Mouse (Mus musculus) layer of hippocampus, adult 18-20 months (tissue): ENCODE measurements around the gene Naa35. TPM values are rescaled to one million over a fixed set of nuclear protein-coding genes. Genes with fewer than 3 reads are reported as not detected.

Source experiments
- DNase-seq, 2 experiments: peaks; one replicate each; pipeline ENCODE4 v3.0.0; 2022; ENCODE audit warnings: low spot score in 2 of 2
- long read RNA-seq: library from polyadenylated mRNA; stranded (forward); transcript quantifications from one replicate; pipeline ENCODE4 v2.0.0, GENCODE M21; 2021
- total RNA-seq, 2 experiments: library from RNA; stranded (reverse); gene quantifications; 2 replicates each; pipeline ENCODE4 v1.2.3; 2021

Gene Naa35
- 10 to 100 TPM; 85.7 to 90.3 TPM for total RNA-seq
- long read RNA-seq, transcript Naa35-201 (23 exons, 3,793 nt) = major isoform, 49 of 74 reads
- long read RNA-seq, partial matches to known transcripts = 8 of 74 reads
- long read RNA-seq, other reads (novel, unspliced or antisense) = 17 of 74 reads

DNA sequence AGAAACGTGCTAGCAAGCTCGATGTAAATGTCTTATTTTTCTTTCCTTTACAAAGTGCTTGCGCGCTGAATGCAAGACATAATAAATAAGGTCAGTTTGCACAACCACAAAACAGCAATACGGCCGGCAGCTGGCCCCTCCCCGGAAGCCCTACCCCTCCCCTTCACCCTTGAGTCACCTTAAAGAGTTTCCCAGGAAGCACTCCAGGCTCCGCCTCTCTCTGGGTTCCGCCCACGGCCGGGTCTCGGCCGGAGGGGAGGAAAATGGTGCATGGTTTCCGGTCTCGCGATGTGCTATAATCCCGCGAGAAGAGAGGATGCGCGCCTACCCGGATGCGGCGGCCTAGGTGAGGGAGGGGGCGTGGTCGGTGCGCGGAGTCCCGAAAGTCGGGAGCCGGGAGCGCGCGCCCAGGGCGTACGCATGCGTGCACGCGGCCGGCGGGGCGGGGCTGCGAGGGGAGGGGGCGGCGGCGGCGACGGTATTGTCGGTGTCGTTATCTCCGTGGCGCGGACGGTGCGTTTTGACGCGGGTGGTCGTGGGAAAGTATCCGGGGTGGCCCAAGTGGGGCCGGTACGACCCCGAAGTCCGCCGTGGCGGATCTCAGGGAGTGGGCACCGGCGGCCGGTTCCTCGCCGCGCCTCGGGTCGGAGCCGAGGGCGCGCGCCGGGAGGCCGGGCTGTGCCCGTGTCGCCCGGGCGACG is at the start of gene Naa35, which contains the start of gene Agtpbp1:
Gene Naa35 (plus strand): TSS at position 313 of the 701 bp plus-strand sequence.
Gene Agtpbp1 (minus strand): TSS at position 281 of the 701 bp plus-strand sequence.
- peak; percentile 99 for DNase-seq

GRCm38 (mm10) chr13:59535746-59536145 is 49.3 kb upstream of the Naa35 start:
- no peak for DNase-seq

DNA sequence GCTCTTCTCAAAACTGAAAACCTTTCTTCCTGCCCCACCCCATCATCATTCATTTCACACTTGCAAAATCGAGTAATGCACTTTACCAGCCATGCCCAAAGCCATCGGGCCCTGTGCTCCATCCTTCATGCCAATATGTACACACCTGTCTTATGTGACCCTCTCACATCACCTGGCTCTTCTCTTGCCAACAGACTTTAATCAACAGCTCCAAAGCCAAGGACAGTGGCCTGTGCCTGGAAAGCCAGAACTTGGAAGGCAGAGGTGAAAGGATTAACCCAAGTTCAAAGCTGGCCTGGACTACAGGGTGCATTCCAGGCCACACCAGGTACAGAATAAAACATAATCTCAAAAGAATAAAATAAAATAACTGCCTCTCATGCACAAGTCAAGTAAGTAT is 48.4 kb upstream of the Naa35 start:
- no peak for DNase-seq

- DNase-seq = no peak
These were observed 46.4 kb upstream of the Naa35 start for GRCm38 (mm10) chr13:59538661-59539060.

GRCm38 (mm10) chr13:59540030-59540429 is 45.0 kb upstream of the Naa35 start:
- no peak for DNase-seq

DNA sequence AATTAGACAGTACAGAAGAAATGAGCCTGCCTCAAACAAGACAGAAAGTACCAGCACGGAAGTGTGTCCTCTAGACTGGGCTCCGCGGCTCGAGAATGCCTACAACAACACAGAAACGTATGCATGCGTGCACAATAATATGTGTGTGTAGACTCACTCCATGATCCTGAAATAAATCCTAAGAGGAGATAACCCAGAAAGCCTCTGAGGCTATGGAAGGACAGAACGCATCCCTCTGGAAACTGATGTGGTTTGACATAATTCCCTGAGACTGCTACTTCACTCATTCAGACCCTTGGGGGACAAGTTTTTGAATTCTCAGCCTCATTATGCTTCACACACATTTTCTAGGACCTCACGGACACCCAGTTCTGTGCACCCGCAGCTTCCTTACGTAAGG is 42.6 kb upstream of the Naa35 start:
- DNase-seq = no peak

GRCm38 (mm10) chr13:59547091-59547490 is 38.0 kb upstream of the Naa35 start:
- DNase-seq = no peak

DNA sequence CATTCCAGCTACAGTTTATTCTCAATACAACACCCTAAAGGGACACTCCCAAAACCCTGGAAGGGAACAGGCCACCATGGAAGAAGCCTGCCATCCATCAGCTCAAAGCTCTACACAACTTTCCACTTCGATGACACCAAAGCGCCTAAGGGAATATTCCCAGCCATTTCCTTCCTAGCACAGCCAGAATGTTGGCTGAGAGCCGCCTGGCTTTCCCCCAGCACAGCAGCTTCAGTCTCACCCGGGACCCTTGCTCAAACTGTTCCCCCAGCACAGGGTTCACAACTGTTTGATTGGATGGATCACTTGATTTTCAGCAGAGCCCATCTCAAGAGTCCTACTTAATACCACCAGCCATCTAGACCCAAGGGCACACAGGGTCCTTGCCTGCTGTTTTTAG is 37.3 kb upstream of the Naa35 start:
- no peak for DNase-seq

DNA sequence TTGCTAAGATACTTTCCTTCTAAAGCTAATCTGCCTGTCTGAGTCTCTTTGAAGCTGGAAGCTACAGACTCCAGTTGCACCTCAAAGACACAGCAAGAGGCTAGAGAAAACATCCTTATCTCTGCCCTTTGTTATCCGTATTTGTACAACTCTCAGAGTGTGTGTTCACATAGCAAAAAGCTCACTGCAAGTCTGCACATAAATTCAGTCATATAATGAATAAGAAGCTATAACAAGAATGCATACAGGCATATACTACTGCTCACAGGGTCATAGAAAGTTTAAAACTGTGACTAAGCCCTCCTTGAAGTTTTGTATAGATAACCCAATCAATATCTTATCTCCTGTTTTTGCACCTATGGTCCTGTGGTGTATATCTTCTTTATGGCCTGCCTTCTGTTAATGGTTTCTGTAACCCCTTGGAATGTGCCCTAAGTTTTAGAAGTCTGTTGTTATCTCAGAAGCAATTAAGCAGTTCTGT is 35.7 kb upstream of the Naa35 start:
- DNase-seq = no peak

GRCm38 (mm10) chr13:59552286-59552685 is 32.8 kb upstream of the Naa35 start:
- DNase-seq = no peak

- DNase-seq = no peak
These were observed 32.3 kb upstream of the Naa35 start for GRCm38 (mm10) chr13:59552751-59553150.

DNA sequence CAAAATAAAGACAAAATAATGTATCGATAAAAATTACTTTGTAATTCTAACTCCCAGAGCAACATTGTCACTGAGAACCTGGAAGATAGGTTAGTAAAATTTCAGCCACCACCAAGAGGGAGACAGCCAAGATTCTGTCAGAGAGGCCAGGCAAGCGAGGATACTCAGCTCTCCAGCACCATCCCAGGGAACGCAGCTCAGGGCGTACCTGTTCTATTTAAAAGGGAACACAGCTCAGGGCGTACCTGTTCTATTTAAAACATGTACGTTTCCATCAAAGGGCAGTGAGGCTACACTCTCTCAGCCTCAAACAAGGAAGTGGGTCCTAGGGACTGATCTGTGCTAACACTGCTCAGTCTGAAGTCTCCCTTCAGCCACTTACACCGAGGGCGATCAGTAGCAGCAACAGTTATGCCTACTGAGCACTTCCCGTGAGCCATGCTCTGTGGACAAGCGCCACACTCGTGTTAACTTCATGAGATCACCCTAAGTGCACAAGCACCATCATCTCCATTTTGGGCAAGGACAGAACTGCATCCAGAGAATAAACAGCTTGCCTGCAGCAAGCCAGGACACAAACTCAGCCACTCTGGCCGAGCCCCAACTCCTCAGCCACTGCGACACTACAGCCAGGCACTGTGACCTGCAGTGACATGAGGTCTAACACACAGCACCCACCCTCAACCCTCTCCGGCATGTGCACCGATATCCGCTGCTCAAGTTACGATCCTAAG is 30.1 kb upstream of the Naa35 start:
- DNase-seq = no peak

DNA sequence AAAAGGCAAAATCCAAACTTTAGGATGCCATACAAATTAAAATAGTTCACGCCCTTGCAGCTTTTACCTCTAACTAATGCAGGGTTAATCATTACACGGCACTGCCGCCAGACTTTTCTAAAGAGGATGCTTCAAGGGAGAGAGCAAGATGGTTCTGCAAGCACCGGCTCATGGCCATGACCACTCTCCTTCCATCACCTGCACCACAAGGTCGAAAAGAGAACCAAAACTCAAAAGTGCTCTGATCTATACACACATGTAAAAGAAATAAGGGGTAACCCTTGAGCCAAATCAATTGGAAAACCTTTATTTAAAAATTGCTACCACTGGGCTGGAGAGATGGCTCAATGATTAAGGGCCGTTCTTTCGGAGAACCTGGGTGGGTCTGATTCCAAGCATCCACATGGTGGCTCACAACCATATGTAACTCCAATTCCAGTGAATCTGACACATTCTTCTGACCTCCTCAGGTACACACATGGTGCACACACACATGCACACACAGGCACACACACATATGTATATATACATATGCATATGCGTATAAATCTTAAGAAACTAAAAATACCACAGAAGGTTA is 29.4 kb upstream of the Naa35 start:
- no peak for DNase-seq

DNA sequence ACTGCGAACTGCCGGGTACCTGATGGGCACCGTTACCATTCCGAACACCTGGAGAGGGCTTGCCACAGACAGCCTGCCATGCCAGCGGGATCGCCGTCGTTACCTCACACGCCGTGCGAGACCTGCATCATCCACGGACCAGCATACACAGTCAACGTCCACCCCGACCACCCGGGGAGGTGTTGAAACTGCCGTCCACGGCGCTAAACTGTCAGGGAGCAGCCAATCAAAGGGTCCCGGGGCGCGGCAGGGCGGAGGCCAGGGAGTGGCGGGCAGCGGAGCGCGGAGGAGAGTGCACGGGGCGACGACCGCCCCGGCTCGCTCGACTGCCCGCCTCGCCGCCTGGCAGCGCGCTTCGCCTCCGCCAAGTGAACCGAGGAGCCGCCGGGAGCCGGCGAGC is 28.4 kb upstream of the Naa35 start:
- DNase-seq = peak in 1 of 2 experiments; percentile 41

- peak; percentile 85 to 91 for DNase-seq
These were observed 27.7 kb upstream of the Naa35 start for GRCm38 (mm10) chr13:59557185-59557985.

DNA sequence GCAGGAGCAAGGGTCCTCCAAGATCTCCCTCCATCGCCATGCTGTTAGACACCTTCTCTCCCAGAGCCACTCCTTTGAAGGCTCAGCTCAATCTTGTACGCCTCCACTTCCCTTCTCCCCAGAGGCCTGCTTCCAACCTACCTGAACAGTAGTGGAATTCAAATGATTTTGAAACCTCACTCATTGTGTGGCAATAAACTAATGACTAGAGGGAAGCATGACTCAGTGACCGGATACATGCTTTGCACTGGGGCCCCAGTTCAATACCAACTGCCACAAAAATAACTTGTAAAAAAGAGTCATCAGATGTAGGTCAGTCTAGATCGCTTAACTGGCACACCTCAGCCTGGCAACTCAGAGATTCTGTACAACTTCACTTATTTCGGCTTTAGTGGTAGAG is 26.3 kb upstream of the Naa35 start:
- DNase-seq = no peak

DNA sequence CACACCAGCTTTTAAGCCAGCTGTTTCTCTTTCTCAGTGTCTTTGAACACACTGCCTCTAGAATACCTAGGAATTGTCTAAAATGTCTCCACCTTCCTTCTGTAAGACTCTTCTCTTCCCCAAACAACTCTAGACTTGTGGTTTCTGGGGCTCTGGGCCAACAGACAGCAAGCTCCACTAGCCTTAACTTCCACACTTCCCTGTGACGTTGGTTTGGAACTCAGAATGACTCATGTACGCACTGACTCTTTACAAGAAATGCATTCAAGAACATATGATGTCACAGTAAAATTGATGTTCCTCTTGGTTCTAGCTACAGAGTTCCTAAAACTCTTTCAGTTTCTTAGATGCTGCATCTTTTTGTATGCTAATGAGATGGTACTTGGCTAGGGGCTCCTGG is 22.6 kb upstream of the Naa35 start:
- no peak for DNase-seq

- DNase-seq = no peak
These were observed 20.6 kb upstream of the Naa35 start for GRCm38 (mm10) chr13:59564505-59564904.

DNA sequence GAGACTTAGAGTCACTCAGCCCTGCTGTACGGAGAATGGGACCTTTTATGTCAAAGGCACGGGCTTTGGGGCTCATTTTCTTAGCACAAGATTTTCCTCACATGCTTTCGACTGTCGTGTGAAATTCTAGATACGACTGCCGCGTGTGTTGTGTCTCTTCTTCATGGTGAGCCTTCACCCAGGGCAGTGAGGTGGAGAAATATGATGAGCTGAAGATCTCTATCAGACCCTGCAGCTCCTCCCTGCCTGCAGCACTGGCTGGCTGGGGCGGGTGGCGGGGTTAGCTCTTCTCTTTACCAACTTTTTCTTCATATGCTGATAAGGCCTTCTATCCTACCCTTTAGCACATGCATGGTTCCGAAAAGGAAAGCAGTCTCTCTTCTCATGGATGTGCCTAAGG is 20.1 kb upstream of the Naa35 start:
- no peak for DNase-seq

- DNase-seq = no peak
These were observed 19.0 kb upstream of the Naa35 start for GRCm38 (mm10) chr13:59565945-59566520.

GRCm38 (mm10) chr13:59571107-59571506 is 14.0 kb upstream of the Naa35 start:
- no peak for DNase-seq
